Mouse (Mus musculus) kidney, postnatal 36 days (tissue): ENCODE measurements around the gene Vcpkmt.
A peak's percentile ranks its signal among the peaks of the same experiment; 100 is the strongest.
"Not testable (repeated sequence)": the region's sequence is repeated elsewhere in the genome, so short reads cannot be mapped to it uniquely, and the experiment has no call there.

Experiments
- DNase-seq, 2 experiments: peaks; one replicate each; pipeline ENCODE4 v3.0.0; 2021 to 2022; ENCODE audit warnings: mixed read lengths in 2 of 2

Gene Vcpkmt

DNA sequence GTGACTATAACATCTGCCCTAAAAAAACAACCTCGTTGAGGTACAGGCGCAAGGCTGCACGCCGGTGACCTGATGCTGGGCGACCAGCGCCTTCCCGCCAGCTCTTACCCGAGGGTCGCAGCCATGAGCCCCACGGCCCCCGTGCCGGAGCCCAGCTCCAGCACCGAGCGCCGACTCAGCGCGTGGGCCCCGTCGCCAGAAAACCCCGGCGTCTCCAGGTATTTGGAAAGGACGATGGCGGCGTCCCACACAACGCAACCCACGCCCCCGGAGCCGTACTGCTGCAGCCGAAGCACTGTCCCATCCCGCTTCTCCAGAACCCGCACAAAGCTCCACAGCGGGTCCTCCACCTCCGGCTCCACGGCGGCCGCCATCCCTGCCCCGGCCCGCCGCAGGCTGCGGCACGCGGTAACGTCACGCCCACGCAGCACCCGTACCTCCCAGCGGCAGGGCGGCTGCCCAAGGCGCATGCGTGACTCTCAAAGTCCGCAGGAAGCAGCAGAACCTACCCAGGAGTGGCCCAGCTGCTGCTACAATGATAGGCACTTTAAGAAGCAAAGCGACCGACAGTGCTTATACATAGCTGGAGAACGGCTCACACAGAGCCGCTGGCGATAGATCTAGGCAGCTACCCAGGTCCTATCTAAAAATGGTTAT lies at the start of gene Vcpkmt:
Vcpkmt (minus strand) TSS at position 416 of the 657 bp plus-strand sequence.
- peak; percentile 88 to 94 for DNase-seq

GRCm38 (mm10) chr12:69618590-69618989 lies 35.8 kb upstream of the Vcpkmt start:
- not testable (repeated sequence) for DNase-seq

GRCm38 (mm10) chr12:69604367-69604766 lies 21.5 kb upstream of the Vcpkmt start:
- DNase-seq, result no peak

DNA sequence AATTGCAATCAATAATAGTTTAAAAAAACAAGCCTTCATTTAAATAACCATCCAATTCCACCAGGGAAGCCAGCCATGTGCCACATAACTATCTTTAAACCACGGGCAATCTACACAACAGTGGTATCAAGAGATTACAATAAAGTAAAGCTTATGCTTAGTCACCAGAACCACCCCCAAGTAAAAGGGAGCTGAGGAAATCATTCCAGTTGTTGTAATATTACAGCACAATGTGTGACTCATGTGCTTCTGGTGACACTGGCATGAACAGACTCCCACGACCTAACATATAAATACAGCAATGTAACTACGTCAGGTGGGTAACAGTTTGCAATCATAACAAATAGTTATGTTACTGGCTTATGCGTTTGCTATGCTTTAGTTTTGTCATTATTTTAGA lies 14.6 kb upstream of the Vcpkmt start:
- DNase-seq, result no peak

- DNase-seq, result no peak
Observed at GRCm38 (mm10) chr12:69593130-69593529, 10.3 kb upstream of the Vcpkmt start.

DNA sequence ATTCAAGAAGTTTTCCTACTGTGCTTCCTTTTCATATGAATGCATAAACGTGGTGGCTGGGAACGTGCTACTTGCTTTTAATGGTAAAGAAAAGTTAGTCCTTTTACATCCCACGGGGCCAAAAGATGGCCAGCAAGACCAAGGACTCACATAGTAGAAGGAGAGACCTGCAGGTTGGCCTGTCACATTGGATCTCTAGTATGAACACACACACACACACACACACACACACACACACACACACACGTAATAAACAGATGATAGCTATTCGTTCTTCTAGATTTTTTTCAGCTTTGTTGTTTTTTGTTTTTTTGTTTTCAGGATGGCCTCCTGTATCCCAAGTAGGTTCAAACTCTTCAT lies 422 bp upstream of the Vcpkmt start:
- DNase-seq, result no peak

DNA sequence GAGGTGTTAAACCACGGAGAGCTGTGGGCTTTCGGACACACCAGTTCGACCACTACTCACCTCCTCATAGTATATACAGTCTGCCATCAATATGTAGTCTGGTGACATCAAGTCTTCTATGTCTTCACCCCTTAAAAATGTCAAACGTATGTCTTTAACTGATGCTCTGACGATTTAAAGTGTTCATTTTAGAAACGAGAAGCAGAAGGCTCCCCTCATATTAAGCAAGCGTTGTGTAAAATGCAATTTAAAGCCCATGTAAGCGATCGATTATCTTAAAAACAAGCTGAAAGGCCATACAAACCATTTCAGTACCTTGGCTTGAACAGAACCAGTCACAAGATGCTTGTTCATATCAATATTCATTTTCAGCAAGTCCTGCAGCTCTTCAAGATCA lies 614 bp downstream of the Vcpkmt start:
- DNase-seq, result no peak

DNA sequence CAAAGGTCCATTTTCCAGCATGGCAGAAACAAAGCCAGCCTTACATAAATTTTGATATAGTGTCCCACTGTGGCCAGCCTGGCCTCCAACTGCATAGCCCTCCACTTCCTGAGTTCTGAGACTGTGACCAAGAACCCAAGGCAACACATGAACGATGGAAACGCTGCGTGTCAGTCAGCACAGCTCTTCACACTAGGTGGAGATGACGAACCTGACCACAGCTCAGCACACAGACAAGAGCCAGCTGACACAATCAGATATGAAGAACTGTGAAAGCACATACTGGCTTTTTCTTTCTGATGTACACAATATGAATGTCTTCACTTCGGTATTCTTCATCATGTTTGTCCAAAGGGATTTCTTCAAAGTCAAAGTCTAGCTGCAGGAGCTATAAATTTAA lies 3.2 kb downstream of the Vcpkmt start:
- DNase-seq, result no peak

GRCm38 (mm10) chr12:69576120-69576627 lies 6.7 kb downstream of the Vcpkmt start:
- peak; percentile 24 to 28 for DNase-seq

GRCm38 (mm10) chr12:69573916-69574881 lies 8.6 kb downstream of the Vcpkmt start:
- DNase-seq, result peak; percentile 87 to 91

DNA sequence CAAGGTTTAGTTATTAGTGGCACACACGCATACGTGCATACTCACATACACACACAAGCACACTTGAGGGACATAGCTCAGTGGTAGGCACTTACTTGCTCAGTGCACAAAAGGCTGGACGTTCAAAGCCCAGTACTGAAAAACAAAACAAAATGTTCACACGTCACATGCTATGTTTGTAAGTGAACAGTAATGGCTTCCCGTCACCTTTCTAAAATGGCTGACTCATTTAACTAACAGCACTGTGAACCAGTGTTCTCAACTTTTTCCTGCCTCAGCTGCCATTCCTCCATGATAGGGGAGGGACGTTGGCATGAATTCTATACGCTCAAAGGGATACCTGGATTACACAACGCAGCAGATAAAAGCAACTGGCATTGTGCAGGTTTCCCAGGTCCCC lies 9.6 kb downstream of the Vcpkmt start:
- no peak for DNase-seq

DNA sequence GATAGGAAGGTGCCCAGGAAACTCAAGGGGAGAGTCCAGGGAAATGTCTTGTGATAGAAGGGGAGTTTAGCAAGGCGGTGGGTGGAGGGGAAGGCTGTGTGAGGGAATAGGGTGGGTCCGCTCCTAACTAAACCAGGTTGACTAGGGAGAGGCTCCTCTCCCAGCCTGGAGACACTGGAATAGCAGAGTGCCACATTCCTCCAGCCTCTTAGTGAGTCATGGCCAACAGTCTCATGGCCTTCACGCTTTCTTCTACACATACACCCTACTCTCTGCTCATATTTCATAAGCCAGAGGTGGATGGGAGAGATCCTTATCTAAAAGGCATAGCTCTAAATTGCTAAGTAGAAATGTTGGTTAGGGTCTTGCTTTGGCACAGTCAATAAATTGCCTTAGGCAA lies 12.9 kb downstream of the Vcpkmt start:
- no peak for DNase-seq

DNA sequence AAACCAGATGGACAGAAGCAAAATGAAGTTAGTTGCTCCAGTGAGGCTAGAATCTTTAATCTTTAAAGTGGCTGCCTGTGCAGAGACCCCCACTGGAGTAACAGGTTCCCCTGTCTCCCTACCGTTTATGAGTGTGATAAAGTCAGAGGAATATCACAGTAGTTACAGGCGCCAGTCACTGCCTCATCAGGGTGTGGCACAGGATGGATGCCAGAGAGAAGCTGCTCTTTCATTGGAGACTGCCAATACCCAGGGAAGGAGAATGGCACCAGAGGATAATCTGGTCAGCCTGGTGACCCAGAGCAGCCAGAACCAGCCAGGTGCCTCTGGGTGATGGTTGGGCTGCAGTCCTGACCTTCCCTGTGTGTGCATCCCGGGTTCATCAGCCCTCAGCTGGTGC lies 14.6 kb downstream of the Vcpkmt start:
- no peak for DNase-seq

GRCm38 (mm10) chr12:69561006-69561405 lies 21.8 kb downstream of the Vcpkmt start:
- DNase-seq, result not testable (repeated sequence)

DNA sequence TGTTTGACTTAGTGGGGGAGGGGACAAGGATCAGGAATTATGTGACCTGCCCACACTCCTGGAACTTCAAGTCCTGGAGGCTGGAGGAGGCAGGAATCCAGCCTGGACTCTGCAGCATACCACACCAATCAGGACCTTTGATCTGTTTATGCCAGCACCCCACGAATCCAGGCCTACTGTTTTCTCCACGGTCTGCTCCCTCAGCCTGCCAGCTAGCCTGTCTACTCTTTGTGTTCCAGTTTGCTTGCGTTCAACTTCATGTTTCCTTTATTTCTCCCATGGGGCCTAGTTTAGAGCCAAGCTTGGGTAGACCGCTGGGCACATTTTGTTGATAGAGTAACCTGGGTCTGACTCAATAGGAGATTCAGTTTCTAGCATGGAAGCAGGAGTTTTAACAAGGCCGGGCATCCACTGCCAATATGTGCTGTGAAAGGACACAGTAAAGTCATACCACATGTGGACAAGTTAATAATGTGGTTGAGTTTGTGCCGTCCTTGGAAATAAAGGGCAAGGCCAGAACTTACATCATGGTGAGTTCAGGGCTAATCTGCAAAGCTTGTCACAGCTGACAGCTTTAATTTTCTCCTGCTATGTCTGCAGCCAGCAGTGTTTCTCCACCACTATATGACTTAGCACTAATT lies 26.5 kb downstream of the Vcpkmt start:
- DNase-seq, result peak; percentile 42 to 68

GRCm38 (mm10) chr12:69545456-69546178 lies 37.2 kb downstream of the Vcpkmt start:
- no peak for DNase-seq

GRCm38 (mm10) chr12:69544994-69545393 lies 37.8 kb downstream of the Vcpkmt start:
- no peak for DNase-seq

- DNase-seq, result no peak
Observed at GRCm38 (mm10) chr12:69544562-69544961, 38.3 kb downstream of the Vcpkmt start.

DNA sequence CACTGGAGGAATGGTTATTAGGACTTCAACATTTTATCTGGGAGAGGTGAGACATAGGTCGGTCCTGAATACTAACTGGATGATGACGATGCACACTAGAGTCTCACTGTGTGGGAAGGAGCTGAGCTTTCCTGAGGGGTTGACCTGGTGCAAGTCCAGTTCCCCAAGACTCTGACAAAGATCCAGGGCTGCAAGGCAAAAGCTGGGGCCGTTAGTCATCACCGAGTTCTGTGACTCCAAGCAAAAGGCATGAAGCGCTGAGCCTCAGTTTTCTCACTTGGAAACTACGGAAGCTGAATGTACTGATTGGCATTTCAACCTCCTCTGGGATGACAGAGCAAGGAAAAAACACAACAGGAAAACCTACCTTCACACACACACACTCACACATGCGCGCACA lies 40.5 kb downstream of the Vcpkmt start:
- DNase-seq, result no peak

DNA sequence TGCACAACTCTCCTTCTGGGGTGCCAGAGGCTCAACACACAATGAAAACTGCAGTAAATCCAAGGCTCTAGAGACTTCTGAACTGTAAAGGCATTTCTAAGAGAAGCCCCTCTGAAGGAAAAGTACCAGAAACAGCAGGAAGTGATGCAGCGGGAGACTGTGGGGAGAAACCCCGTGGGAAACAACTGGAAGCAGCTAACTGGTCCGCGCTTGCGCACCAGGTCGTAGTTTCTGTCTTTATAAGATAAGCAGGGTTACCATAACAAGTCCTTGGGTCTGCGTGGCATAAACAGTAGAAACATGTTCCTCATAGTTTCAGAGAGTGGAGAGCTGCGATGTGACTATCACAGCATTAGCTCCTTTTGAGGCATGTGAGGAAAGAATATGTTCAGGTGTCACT lies 41.2 kb downstream of the Vcpkmt start:
- DNase-seq, result peak in 1 of 2 experiments; percentile 10

DNA sequence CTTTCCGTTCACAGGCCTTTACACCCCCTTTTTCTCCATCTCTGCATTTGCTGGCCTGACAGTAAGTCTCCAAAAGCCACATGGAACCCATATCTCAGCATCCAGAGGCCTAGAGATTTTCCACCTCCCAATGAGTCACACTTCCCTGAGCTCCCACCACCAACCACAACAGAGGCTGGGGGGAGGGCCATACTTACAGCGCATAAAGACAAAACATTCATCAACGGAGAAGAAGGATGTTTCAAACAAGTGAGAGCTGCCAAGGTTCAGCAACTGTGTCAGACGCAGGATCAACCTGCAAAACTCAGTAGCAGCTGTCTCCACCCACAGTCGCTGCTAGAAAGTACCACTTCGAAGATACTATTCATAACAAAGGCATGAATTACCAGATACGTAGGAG lies 43.5 kb downstream of the Vcpkmt start:
- DNase-seq, result no peak

DNA sequence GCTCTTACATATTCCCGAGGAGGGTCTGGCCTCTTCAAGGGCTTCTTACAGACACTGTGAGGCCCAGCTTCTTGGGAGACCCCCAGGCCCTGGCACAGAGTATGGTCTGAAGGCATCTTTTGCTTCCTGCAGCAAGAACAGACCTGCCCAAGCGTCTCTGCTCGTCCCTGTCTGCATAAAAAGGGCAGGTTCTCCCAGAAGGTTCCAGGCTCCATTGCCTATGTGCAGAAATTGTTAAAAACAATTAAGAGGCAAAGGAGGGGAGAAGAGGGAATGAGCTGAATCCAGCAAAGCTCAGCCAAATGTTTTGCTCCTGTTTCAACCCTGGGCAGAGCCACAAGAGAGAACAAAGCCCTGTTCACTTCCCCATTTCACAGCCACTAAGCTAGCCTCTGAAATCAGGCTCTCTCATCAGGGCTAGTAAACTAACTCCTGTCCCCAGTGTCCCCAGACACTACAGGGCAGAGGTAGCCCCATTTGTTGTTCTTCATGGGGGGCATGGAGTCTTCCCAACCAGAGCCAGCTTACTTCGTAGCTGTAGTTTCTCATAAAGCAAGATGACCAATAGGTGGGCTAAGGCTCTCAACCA lies 44.4 kb downstream of the Vcpkmt start:
- no peak for DNase-seq
